Mouse (Mus musculus) olfactory bulb, adult 2 months (tissue): ENCODE measurements around the gene 4921539E11Rik. TPM values are rescaled to one million over a fixed set of nuclear protein-coding genes. Genes with fewer than 3 reads are reported as not detected.

Source experiments
- H3K27ac ChIP-seq: fragments of 200-500 bp; 2 replicates; pipeline ENCODE4 v1.5.1; 2012; ENCODE audit warnings: low read depth, low read length; ENCODE audit not compliant: insufficient read depth
- H3K4me1 ChIP-seq: fragments of 200-500 bp; 2 replicates; pipeline ENCODE4 v1.6.1; 2012; ENCODE audit warnings: low read length; ENCODE audit not compliant: control insufficient read depth, insufficient read depth
- H3K4me3 ChIP-seq: fragments of 200-500 bp; 2 replicates; pipeline ENCODE4 v1.5.1; 2012; ENCODE audit warnings: mild to moderate bottlenecking, low read depth, low read length, moderate library complexity; ENCODE audit not compliant: insufficient read depth
- CTCF ChIP-seq: fragments of 200-500 bp; IDR thresholded peaks from 2 replicates; pipeline ENCODE4 v1.5.1; 2012; ENCODE audit warnings: low read depth, mild to moderate bottlenecking, low read length, moderate library complexity; ENCODE audit not compliant: insufficient read depth
- POLR2A ChIP-seq: fragments of 200-500 bp; IDR thresholded peaks from 2 replicates; pipeline ENCODE4 v1.6.1; 2012; ENCODE audit warnings: mild to moderate bottlenecking, low read depth, low read length, moderate library complexity; ENCODE audit not compliant: insufficient read depth
- WGBS: fragments of 180-500 bp; shearing (Covaris S2); methylation state at CpG from one replicate; pipeline ENCODE4 v1.1.7; 2018; 5-methylcytosine and 5-hydroxymethylcytosine counted together
- polyA plus RNA-seq: library from polyadenylated mRNA; stranded (reverse); fragments of >200 nt; gene quantifications from 2 replicates; pipeline ENCODE4 v1.2.4, GENCODE M21; 2012; ENCODE audit warnings: low replicate concordance; ENCODE audit not compliant: missing spikeins, insufficient read depth, insufficient read length

The 4921539E11Rik gene
- polyA plus RNA-seq, 1 experiment, result not detected

- H3K4me1 ChIP-seq, result no peaks in the 10 kb centered on the region
- H3K4me3 ChIP-seq, result no peak overlapping the region
- no peak for TF ChIP-seq CTCF
- TF ChIP-seq POLR2A, result no peak
- H3K27ac ChIP-seq, result no peak overlapping the region
- 86% methylated on average over 6 of the region's 6 CpGs for WGBS
These were observed 74.6 kb downstream of the 4921539E11Rik start for GRCm38 (mm10) chr4:103216046-103216445.

GRCm38 (mm10) chr4:103214925-103215820 is 75.5 kb downstream of the 4921539E11Rik start, which contains the start of gene Slc35d1:
Gene Slc35d1, minus strand, starts transcription at chr4:103215164.
- WGBS, result 7% methylated on average over 62 of the region's 70 CpGs
- Histone ChIP-seq H3K27ac (peak within 1 kb of the TSS; percentile 81), H3K4me3 (peak within 1 kb of the TSS; percentile 73), H3K4me1 (no peaks in the 10 kb centered on the region)
- TF ChIP-seq CTCF (no peak), POLR2A (peak; percentile 58)

- H3K4me3 ChIP-seq, result peak overlapping the region; percentile 73
- H3K27ac ChIP-seq, result peak overlapping the region; percentile 81
- H3K4me1 ChIP-seq, result no peaks in the 10 kb centered on the region
- TF ChIP-seq CTCF (no peak), POLR2A (peak; percentile 58; the same call in 1 of the 2 replicates)
- WGBS, result 3% methylated on average over 48 of the region's 48 CpGs
These were observed 76.2 kb downstream of the 4921539E11Rik start for GRCm38 (mm10) chr4:103214498-103214924.

DNA sequence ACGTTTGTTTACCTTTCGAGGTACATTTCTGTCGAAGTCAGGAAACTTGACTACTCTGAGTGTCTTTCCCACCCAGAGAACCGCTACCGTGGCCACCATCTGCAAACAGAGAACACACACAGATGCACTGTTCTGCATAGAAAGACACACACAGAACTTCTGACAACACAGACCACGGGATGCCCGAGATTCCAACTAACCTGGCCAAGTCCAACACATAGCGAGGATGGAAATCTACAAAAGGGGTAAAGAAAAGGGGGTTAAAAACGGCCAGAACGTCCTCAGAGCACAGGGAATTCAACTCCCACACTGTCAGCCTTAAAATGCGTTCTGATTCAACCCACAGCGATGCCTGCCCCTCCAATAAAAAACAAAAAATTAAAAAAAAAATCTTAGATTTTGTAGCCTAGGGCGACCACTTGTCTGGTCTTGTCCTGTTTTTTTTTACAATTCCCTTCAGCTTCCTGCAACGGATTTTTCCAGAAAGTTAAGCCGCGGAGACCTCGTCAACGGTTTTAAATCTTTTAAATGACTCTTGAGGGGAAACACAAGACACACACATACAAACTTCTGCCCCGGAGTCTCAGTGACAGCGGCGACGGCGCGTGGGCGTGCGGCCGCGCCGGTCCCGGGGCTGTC is 76.7 kb downstream of the 4921539E11Rik start:
- no peaks in the 10 kb centered on the region for H3K4me1 ChIP-seq
- 1% methylated on average over 30 of the region's 30 CpGs for WGBS
- peak overlapping the region; percentile 73 for H3K4me3 ChIP-seq
- no peak for TF ChIP-seq CTCF
- TF ChIP-seq POLR2A, result no peak
- H3K27ac ChIP-seq, result peak overlapping the region; percentile 81

DNA sequence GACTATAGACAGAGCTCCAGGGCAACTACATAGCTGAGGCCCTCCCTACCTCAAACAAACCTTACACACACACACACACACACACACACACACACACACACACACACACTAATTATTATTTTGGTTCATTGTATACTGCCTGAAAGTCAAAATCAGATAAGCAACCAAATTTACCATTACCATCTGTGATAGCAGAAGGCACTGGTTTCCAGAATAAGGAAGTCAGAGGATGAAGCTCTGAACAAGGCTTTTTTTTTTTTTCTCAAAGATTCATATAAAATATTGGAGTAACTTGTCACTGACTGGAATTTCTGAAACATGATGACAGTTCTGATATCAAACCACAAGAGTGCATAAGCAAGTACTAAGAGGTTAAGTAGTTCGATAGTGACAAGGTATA is 82.1 kb downstream of the 4921539E11Rik start:
- Histone ChIP-seq H3K4me3 (no peak overlapping the region), H3K27ac (no peak overlapping the region), H3K4me1 (no peaks in the 10 kb centered on the region)
- TF ChIP-seq POLR2A (no peak), CTCF (no peak)
- WGBS, result 97% methylated on average over 1 of the region's 1 CpGs

GRCm38 (mm10) chr4:103203646-103204045 is 87.0 kb downstream of the 4921539E11Rik start:
- no peak overlapping the region for H3K27ac ChIP-seq
- no peaks in the 10 kb centered on the region; the same call in 1 of the 2 replicates for H3K4me1 ChIP-seq
- WGBS, result 61% methylated on average over 2 of the region's 2 CpGs
- TF ChIP-seq POLR2A (no peak), CTCF (no peak)
- H3K4me3 ChIP-seq, result no peak overlapping the region

GRCm38 (mm10) chr4:103200046-103200445 is 90.6 kb downstream of the 4921539E11Rik start:
- no peak overlapping the region for H3K4me3 ChIP-seq
- no peak overlapping the region for H3K27ac ChIP-seq
- 92% methylated on average over 1 of the region's 1 CpGs for WGBS
- no peaks in the 10 kb centered on the region; the same call in 1 of the 2 replicates for H3K4me1 ChIP-seq
- no peak for TF ChIP-seq CTCF
- TF ChIP-seq POLR2A, result no peak

- Histone ChIP-seq H3K27ac (no peak overlapping the region), H3K4me3 (no peak overlapping the region), H3K4me1 (no peaks in the 10 kb centered on the region; the same call in 1 of the 2 replicates)
- 72% methylated on average over 4 of the region's 4 CpGs for WGBS
- TF ChIP-seq POLR2A, result no peak
- no peak for TF ChIP-seq CTCF
These were observed 91.6 kb downstream of the 4921539E11Rik start for GRCm38 (mm10) chr4:103199086-103199485.

- H3K4me3 ChIP-seq, result no peak overlapping the region
- 77% methylated on average over 8 of the region's 8 CpGs for WGBS
- no peaks in the 10 kb centered on the region; the same call in 1 of the 2 replicates for H3K4me1 ChIP-seq
- H3K27ac ChIP-seq, result no peak overlapping the region
- TF ChIP-seq POLR2A, result no peak
These were observed 93.3 kb downstream of the 4921539E11Rik start for GRCm38 (mm10) chr4:103197401-103197800.
